Mouse (Mus musculus) CH12.LX (cell line): ENCODE measurements around the gene Tspan15.

Source experiments
- CTCF ChIP-seq, 2 experiments: IDR thresholded peaks in 1 of 2; conservative IDR thresholded peaks in 1 of 2; 2 replicates each; pipeline ENCODE4 v1.5.1; 2011 to 2012; ENCODE audit warnings: low read depth in 2 of 2, low read length in 2 of 2, improper control_type of control experiment in 1 of 2, inconsistent platforms in 1 of 2, mild to moderate bottlenecking in 1 of 2, moderate library complexity in 1 of 2
- EP300 ChIP-seq: IDR thresholded peaks from 2 replicates; pipeline ENCODE4 v1.6.1; 2011; ENCODE audit warnings: low read length, improper control_type of control experiment
- JUND ChIP-seq: conservative IDR thresholded peaks from 2 replicates; pipeline ENCODE4 v1.6.1; 2011; ENCODE audit warnings: low read depth, low read length, improper control_type of control experiment
- MAX ChIP-seq: IDR thresholded peaks from 2 replicates; pipeline ENCODE4 v1.6.1; 2011; ENCODE audit warnings: low read length, improper control_type of control experiment
- POLR2A ChIP-seq: IDR thresholded peaks from 2 replicates; pipeline ENCODE4 v1.6.1; 2011; ENCODE audit warnings: low read depth, mild to moderate bottlenecking, improper control_type of control experiment, low read length
- POLR2AphosphoS2 ChIP-seq: IDR thresholded peaks from 2 replicates; pipeline ENCODE4 v1.6.1; 2011; ENCODE audit warnings: low read depth, low read length, improper control_type of control experiment
- TBP ChIP-seq: conservative IDR thresholded peaks from 2 replicates; pipeline ENCODE4 v1.6.1; 2011; ENCODE audit warnings: low read depth, low read length, improper control_type of control experiment
- TCF12 ChIP-seq: IDR thresholded peaks from 2 replicates; pipeline ENCODE4 v1.6.1; 2014; ENCODE audit warnings: low read depth, mild to moderate bottlenecking, inconsistent platforms, low read length, improper control_type of control experiment
- ZKSCAN1 ChIP-seq: IDR thresholded peaks from 2 replicates; pipeline ENCODE4 v1.6.1; 2012; ENCODE audit warnings: low read depth, inconsistent platforms, low read length, improper control_type of control experiment, borderline replicate concordance

- TF ChIP-seq TBP (no peak), ZKSCAN1 (no peak), TCF12 (no peak), CTCF (conservative IDR thresholded peaks at IDR 0.05 in 1 of 2, IDR thresholded peaks at IDR 0.05 in 1 of 2; ENCODE audit: low read depth in 2 of 2, low read length in 2 of 2) (0 out of 4 replicates have a peak, but pooled peaks of 1 of the 2 experiments have one; percentile 7), MAX (no peak), EP300 (no peak), POLR2A (no peak), JUND (no peak), POLR2AphosphoS2 (no peak)
These were observed 49.4 kb downstream of the Tspan15 start for GRCm38 (mm10) chr10:62181701-62182100.
